Mouse (Mus musculus) kidney, adult 2 months (tissue): Measurements from ENCODE around the gene Nup210.

Experiments used
- CTCF ChIP-seq: fragments of 200-500 bp; conservative IDR thresholded peaks from 2 replicates; pipeline ENCODE4 v1.5.1; 2011; ENCODE audit warnings: low read depth, mild to moderate bottlenecking, control low read depth, low read length, moderate library complexity, mixed read lengths; ENCODE audit not compliant: insufficient read depth, insufficient read length
- POLR2A ChIP-seq: fragments of 200-500 bp; IDR thresholded peaks from one replicate; pipeline ENCODE4 v1.6.1; 2011; ENCODE audit warnings: low read depth, low read length, control low read depth

DNA sequence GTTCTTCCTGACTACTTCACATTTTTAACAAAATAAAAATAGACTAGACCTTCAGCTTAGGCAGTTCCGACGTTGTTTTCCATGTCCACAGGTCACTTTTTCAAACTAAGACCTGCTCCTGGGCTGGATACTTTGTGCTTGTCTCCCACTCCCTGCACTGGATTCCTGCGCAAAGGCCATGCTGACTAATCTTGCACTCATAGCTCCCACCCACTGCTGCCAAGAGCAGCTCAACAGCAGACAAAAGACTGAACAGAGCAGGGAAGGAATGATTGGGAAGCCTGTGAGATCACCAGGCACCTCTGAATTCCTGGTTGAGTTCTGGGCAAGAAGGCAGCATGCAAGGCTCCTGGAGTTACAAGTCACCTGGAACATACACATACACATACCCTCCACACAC is 119.6 kb downstream of the Nup210 start:
- no peak for TF ChIP-seq CTCF
- no peak for TF ChIP-seq POLR2A
